Mouse (Mus musculus): Measurements from ENCODE around the gene Mllt1.
"Not testable (repeated sequence)": the region's sequence is repeated elsewhere in the genome, so short reads cannot be mapped to it uniquely, and the experiment has no call there.

The Mllt1 gene

GRCm38 (mm10) chr17:56934545-56935330 lies 477 bp downstream of the Mllt1 start:
- DNase-seq: peak; percentile 2

GRCm38 (mm10) chr17:56933395-56933794 lies 1.8 kb downstream of the Mllt1 start:
- DNase-seq: no peak

- DNase-seq: no peak
These were observed 5.2 kb downstream of the Mllt1 start for GRCm38 (mm10) chr17:56930026-56930425.

GRCm38 (mm10) chr17:56929530-56929929 lies 5.7 kb downstream of the Mllt1 start:
- no peak for DNase-seq

GRCm38 (mm10) chr17:56929101-56929500 lies 6.1 kb downstream of the Mllt1 start:
- no peak for DNase-seq

GRCm38 (mm10) chr17:56925998-56926397 lies 9.2 kb downstream of the Mllt1 start:
- DNase-seq: no peak

- no peak for DNase-seq
These were observed 15.5 kb downstream of the Mllt1 start for GRCm38 (mm10) chr17:56919725-56920124.

- no peak for DNase-seq
These were observed 18.0 kb downstream of the Mllt1 start for GRCm38 (mm10) chr17:56917166-56917565.

GRCm38 (mm10) chr17:56913444-56913843 lies 21.8 kb downstream of the Mllt1 start:
- DNase-seq: no peak

GRCm38 (mm10) chr17:56913023-56913422 lies 22.2 kb downstream of the Mllt1 start:
- DNase-seq: no peak

- DNase-seq: not testable (repeated sequence)
These were observed 25.5 kb downstream of the Mllt1 start for GRCm38 (mm10) chr17:56909764-56910163.

- no peak for DNase-seq
These were observed 27.3 kb downstream of the Mllt1 start for GRCm38 (mm10) chr17:56907887-56908286.

GRCm38 (mm10) chr17:56907096-56907495 lies 28.1 kb downstream of the Mllt1 start:
- DNase-seq: no peak

- no peak for DNase-seq
These were observed 29.0 kb downstream of the Mllt1 start for GRCm38 (mm10) chr17:56906166-56906565.

- DNase-seq: no peak
These were observed 32.5 kb downstream of the Mllt1 start for GRCm38 (mm10) chr17:56902698-56903097.

GRCm38 (mm10) chr17:56897630-56898195 lies 37.5 kb downstream of the Mllt1 start:
- DNase-seq: peak; percentile 82

GRCm38 (mm10) chr17:56896513-56897129 lies 38.6 kb downstream of the Mllt1 start:
- DNase-seq: peak; percentile 29

GRCm38 (mm10) chr17:56895368-56895918 lies 39.8 kb downstream of the Mllt1 start:
- DNase-seq: no peak

- no peak for DNase-seq
These were observed 45.2 kb downstream of the Mllt1 start for GRCm38 (mm10) chr17:56890018-56890417.

- peak; percentile 15 for DNase-seq
These were observed 47.2 kb downstream of the Mllt1 start for GRCm38 (mm10) chr17:56888050-56888449.

- DNase-seq: no peak
These were observed 50.4 kb downstream of the Mllt1 start for GRCm38 (mm10) chr17:56884809-56885208.

GRCm38 (mm10) chr17:56884331-56884730 lies 50.9 kb downstream of the Mllt1 start:
- DNase-seq: peak; percentile 28

- DNase-seq: no peak
These were observed 51.6 kb downstream of the Mllt1 start for GRCm38 (mm10) chr17:56883612-56884011.

GRCm38 (mm10) chr17:56877426-56877825 lies 57.8 kb downstream of the Mllt1 start:
- no peak for DNase-seq

All from retina, postnatal 1 day (tissue).